Mouse (Mus musculus) heart, embryonic 16.5 days (tissue): Measurements from ENCODE around the gene Rab40b. TPM values are rescaled to one million over a fixed set of nuclear protein-coding genes. Genes with fewer than 3 reads are reported as not detected.

Experiments used
- ATAC-seq: fragments of 200-750 bp; cut with Nextera tagmentation; replicated peaks from 2 replicates; pipeline ENCODE4 v1.8.0; 2017; ENCODE audit warnings: moderate number of reproducible peaks; ENCODE audit not compliant: insufficient read depth, low FRiP score; ENCODE audit errors: extremely low read depth
- H3K27ac ChIP-seq: fragments of 300-500 bp; sonication (generic); 2 replicates; pipeline ENCODE4 v1.5.1; 2014; ENCODE audit warnings: mild to moderate bottlenecking, low read length, control low read depth, moderate library complexity
- H3K27me3 ChIP-seq: fragments of 300-500 bp; sonication (generic); 2 replicates; pipeline ENCODE4 v1.6.1; 2014; ENCODE audit warnings: low read length, mixed read lengths; ENCODE audit not compliant: control insufficient read depth, insufficient read depth
- H3K36me3 ChIP-seq: fragments of 300-500 bp; sonication (generic); 2 replicates; pipeline ENCODE4 v1.6.1; 2014; ENCODE audit not compliant: control insufficient read depth, insufficient read depth
- H3K4me1 ChIP-seq: fragments of 300-500 bp; sonication (generic); 2 replicates; pipeline ENCODE4 v1.6.1; 2014; ENCODE audit warnings: low read length, mixed read lengths; ENCODE audit not compliant: control insufficient read depth, insufficient read depth
- H3K4me2 ChIP-seq: fragments of 300-500 bp; sonication (generic); 2 replicates; pipeline ENCODE4 v1.6.1; 2014; ENCODE audit warnings: low read depth, mild to moderate bottlenecking, control low read depth, low read length
- H3K4me3 ChIP-seq: fragments of 300-500 bp; sonication (generic); 2 replicates; pipeline ENCODE4 v1.5.1; 2014; ENCODE audit warnings: mild to moderate bottlenecking, control low read depth, low read length
- H3K9ac ChIP-seq: fragments of 300-500 bp; sonication (generic); 2 replicates; pipeline ENCODE4 v1.6.1; 2014; ENCODE audit warnings: low read length, control low read depth
- H3K9me3 ChIP-seq: fragments of 300-500 bp; sonication (generic); replicated peaks from 2 replicates; pipeline ENCODE4 v1.6.1; 2016; ENCODE audit warnings: low read length; ENCODE audit not compliant: control insufficient read depth
- WGBS: fragments of 180-500 bp; shearing (Covaris S2); extraction: QIAGEN DNeasy Blood & Tissue Kit; methylation state at CpG from one replicate; pipeline ENCODE4 v1.1.7; 2014; 5-methylcytosine and 5-hydroxymethylcytosine counted together
- polyA plus RNA-seq: library from polyadenylated mRNA; unstranded; fragments of >200 nt; fragmentation: Nextera tagmentation; extraction: Ambion mirVana; gene quantifications from 2 replicates; pipeline ENCODE4 v1.2.1, GENCODE M21; 2015

Rab40b gene
- polyA plus RNA-seq, 1 experiment from 2014 or later = 7.9 TPM

DNA sequence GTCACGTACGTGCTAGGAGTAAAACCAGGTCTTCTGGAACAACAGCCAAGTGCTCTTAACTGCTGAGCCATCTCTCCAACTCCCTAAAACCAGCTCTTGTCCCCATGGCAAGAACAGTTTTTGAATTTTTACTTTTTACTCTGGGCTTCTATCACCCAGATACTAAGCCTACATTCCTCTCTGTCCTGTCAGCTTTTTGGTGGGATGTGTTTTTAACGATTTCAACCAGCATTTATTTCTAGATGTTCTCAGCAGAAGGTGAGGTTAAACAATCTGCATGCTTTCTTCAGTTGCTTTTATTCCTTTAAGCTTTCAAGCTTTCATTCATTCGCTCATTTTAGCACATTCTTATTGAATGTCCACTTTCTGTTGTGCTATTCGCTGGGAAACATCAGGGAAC lies 29.9 kb upstream of the Rab40b start:
- H3K27me3 ChIP-seq = no peaks in the 10 kb centered on the region
- H3K4me3 ChIP-seq = no peak overlapping the region
- no peak overlapping the region for H3K27ac ChIP-seq
- WGBS = 84% methylated on average over 5 of the region's 5 CpGs
- ATAC-seq = no peak
- no peaks in the 10 kb centered on the region for H3K9me3 ChIP-seq
- no peak overlapping the region for H3K4me2 ChIP-seq
- H3K36me3 ChIP-seq = no peaks in the 10 kb centered on the region
- H3K9ac ChIP-seq = no peak overlapping the region
- H3K4me1 ChIP-seq = peaks cover 12% of the 10 kb centered on the region

DNA sequence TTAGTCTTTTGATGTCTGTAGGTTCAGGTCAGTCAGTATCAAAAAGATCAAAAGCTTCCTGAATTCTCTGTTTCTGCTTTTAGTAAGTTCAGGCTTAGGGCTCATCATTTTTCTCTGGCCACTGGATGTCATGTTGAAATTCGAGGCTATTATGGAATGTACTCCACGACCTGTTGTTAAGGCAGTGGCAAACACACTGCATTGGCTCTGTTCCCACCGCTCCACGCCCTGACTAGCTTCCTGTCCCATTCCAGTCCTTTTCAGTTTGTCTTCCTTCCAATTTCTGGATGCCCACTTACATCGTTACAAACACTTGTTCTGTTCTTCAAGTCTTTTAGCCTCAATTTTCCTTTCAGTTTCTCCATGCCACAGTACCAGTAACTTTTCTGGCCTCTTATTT lies 27.3 kb upstream of the Rab40b start:
- Histone ChIP-seq H3K27me3 (no peaks in the 10 kb centered on the region), H3K4me2 (no peak overlapping the region), H3K4me1 (no peaks in the 10 kb centered on the region; the same call in 1 of the 2 replicates), H3K27ac (no peak overlapping the region), H3K9ac (no peak overlapping the region), H3K36me3 (no peaks in the 10 kb centered on the region), H3K4me3 (no peak overlapping the region), H3K9me3 (no peaks in the 10 kb centered on the region)
- ATAC-seq = no peak
- WGBS = 44% methylated on average over 5 of the region's 5 CpGs

DNA sequence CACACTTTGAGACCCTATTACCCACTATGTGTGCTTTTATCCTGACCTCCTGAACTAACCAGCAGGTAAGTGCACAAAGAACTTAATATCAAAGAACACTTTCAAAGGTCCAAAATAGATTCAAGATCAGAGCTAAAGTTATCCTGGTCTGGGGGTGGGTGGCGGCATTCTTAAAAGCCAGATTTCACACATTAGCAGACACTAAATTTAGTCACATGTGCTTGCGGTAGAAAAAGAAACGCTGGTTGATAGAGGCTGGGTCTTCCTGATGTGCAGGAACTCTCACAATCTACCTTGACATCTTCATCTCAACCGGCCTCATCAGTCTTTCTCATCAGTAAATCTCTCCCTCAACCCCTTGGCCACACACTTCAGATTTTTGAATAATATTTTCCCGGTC lies 26.7 kb upstream of the Rab40b start:
- Histone ChIP-seq H3K27ac (no peak overlapping the region), H3K9ac (no peak overlapping the region), H3K36me3 (no peaks in the 10 kb centered on the region), H3K4me1 (no peaks in the 10 kb centered on the region; the same call in 1 of the 2 replicates), H3K27me3 (no peaks in the 10 kb centered on the region), H3K4me3 (no peak overlapping the region), H3K9me3 (no peaks in the 10 kb centered on the region), H3K4me2 (no peak overlapping the region)
- 56% methylated on average over 5 of the region's 5 CpGs for WGBS
- ATAC-seq = no peak

DNA sequence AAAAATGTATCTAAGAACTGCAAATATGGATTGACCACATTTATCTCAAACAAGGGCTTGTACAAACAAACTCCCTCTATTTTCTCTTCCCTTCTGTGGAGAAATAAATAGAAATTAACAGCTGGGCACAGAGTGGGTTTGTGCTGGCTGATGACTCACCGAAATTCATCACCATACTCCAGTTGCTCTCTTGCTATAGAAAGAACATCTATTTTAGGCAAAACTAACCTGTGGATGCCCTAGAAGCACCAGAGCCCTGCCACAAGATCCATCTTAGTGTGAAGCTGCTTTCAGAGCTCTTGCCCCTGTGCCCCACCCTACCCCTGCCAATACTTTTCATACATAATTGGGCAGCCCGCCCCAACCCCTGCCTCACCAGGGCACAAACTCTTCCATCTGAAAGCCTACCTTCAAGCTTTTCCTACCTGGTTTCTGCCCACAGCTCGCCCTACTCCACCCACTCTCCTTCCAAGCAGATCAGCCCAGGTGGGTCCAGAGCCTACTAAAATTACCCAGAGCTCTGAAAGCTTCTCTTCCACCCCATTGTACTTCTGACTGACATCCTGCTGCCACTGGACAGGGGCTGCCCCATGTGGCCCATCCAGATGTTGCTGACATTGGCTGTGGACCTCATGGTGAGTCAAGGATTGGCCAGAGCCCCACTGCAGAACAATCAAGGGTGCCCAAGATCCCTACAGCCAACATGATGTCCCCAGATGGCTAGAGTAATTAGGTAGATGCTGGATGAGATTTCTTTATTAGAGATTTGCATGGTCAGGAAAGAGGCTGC lies 19.5 kb upstream of the Rab40b start:
- no peaks in the 10 kb centered on the region for H3K4me1 ChIP-seq
- no peak for ATAC-seq
- no peak overlapping the region for H3K4me3 ChIP-seq
- H3K4me2 ChIP-seq = no peak overlapping the region
- no peak overlapping the region for H3K9ac ChIP-seq
- H3K36me3 ChIP-seq = no peaks in the 10 kb centered on the region
- no peaks in the 10 kb centered on the region for H3K9me3 ChIP-seq
- 63% methylated on average over 3 of the region's 3 CpGs for WGBS
- no peak overlapping the region for H3K27ac ChIP-seq
- no peaks in the 10 kb centered on the region for H3K27me3 ChIP-seq

GRCm38 (mm10) chr11:121392405-121392804 lies 4.4 kb upstream of the Rab40b start:
- ATAC-seq = no peak
- 52% methylated on average over 3 of the region's 3 CpGs for WGBS

GRCm38 (mm10) chr11:121390793-121391192 lies 2.7 kb upstream of the Rab40b start:
- no peaks in the 10 kb centered on the region for H3K9me3 ChIP-seq
- no peak overlapping the region for H3K27ac ChIP-seq
- H3K9ac ChIP-seq = no peak overlapping the region
- peaks cover 8% of the 10 kb centered on the region for H3K4me1 ChIP-seq
- no peak overlapping the region for H3K4me2 ChIP-seq
- H3K4me3 ChIP-seq = no peak overlapping the region
- H3K36me3 ChIP-seq = no peaks in the 10 kb centered on the region
- ATAC-seq = no peak
- 52% methylated on average over 3 of the region's 3 CpGs for WGBS
- no peaks in the 10 kb centered on the region; the same call in 1 of the 2 replicates for H3K27me3 ChIP-seq

More at GRCm38 (mm10) chr11:121392405-121392804, 4.4 kb upstream of the Rab40b start:
- Histone ChIP-seq H3K4me3 (no peak overlapping the region), H3K4me1 (peaks cover 2% of the 10 kb centered on the region), H3K27ac (no peak overlapping the region), H3K9ac (no peak overlapping the region), H3K27me3 (no peaks in the 10 kb centered on the region), H3K4me2 (no peak overlapping the region), H3K9me3 (no peaks in the 10 kb centered on the region), H3K36me3 (no peaks in the 10 kb centered on the region)

GRCm38 (mm10) chr11:121388554-121388945 lies 499 bp upstream of the Rab40b start:
- Histone ChIP-seq H3K9ac (0 out of 2 replicates have a peak overlapping the region, but pooled peaks have one; percentile 14), H3K27me3 (no peaks in the 10 kb centered on the region; the same call in 1 of the 2 replicates), H3K36me3 (no peaks in the 10 kb centered on the region), H3K4me2 (peak overlapping the region; percentile 95), H3K27ac (no peak overlapping the region), H3K9me3 (no peaks in the 10 kb centered on the region), H3K4me3 (peak overlapping the region; percentile 82), H3K4me1 (peaks cover 8% of the 10 kb centered on the region)
- 0 out of 2 replicates have a peak, but pooled peaks have one; percentile 0 for ATAC-seq
- WGBS = 17% methylated on average over 6 of the region's 6 CpGs

GRCm38 (mm10) chr11:121380294-121380693 lies 7.8 kb downstream of the Rab40b start:
- Histone ChIP-seq H3K9me3 (peaks cover 3% of the 10 kb centered on the region; the same call in 1 of the 2 replicates), H3K27ac (no peak overlapping the region), H3K4me2 (no peak overlapping the region), H3K36me3 (no peaks in the 10 kb centered on the region), H3K27me3 (no peaks in the 10 kb centered on the region), H3K4me3 (no peak overlapping the region), H3K4me1 (no peaks in the 10 kb centered on the region), H3K9ac (no peak overlapping the region)
- ATAC-seq = no peak
- 52% methylated on average over 6 of the region's 6 CpGs for whole genome bisulfite sequencing

DNA sequence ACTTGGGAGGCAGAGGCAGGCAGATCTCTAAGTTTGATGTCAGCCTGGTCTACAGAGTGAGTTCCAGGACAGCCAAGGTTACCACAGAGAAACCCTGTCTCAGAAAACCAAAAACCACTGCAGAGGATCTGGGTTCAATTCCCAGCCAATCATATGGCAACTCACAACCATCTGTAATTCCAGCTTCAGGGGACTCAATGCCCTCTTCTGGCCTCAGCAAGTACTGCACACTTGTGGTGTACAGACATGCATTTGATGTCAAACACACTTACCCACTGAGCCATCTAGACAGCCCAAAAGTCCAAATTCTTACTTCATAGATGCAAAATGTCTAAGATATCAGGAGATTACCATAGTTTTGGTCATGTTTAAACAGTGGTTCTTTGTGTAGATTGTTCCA lies 9.4 kb downstream of the Rab40b start:
- H3K27me3 ChIP-seq = no peaks in the 10 kb centered on the region
- H3K4me2 ChIP-seq = no peak overlapping the region
- peaks cover 3% of the 10 kb centered on the region; the same call in 1 of the 2 replicates for H3K9me3 ChIP-seq
- no peaks in the 10 kb centered on the region for H3K36me3 ChIP-seq
- H3K4me1 ChIP-seq = no peaks in the 10 kb centered on the region
- ATAC-seq = no peak
- no peak overlapping the region for H3K9ac ChIP-seq
- no peak overlapping the region for H3K27ac ChIP-seq
- no peak overlapping the region for H3K4me3 ChIP-seq
